Mouse (Mus musculus) heart, embryonic 15.5 days (tissue): Measurements from ENCODE around the gene Nek2. TPM values are rescaled to one million over a fixed set of nuclear protein-coding genes. Genes with fewer than 3 reads are reported as not detected.
A peak's percentile ranks its signal among the peaks of the same experiment; 100 is the strongest.

Experiments
- ATAC-seq: fragments of 200-750 bp; cut with Nextera tagmentation; replicated peaks from 2 replicates; pipeline ENCODE4 v1.8.0; 2017; ENCODE audit warnings: low read depth, moderate TSS enrichment; ENCODE audit not compliant: insufficient number of reproducible peaks, insufficient read depth, low FRiP score
- H3K27ac ChIP-seq: fragments of 300-500 bp; sonication (generic); 2 replicates; pipeline ENCODE4 v1.5.1; 2015; ENCODE audit warnings: mild to moderate bottlenecking, inconsistent platforms
- H3K27me3 ChIP-seq: fragments of 300-500 bp; sonication (generic); 2 replicates; pipeline ENCODE4 v1.6.1; 2015; ENCODE audit warnings: inconsistent platforms
- H3K36me3 ChIP-seq: fragments of 300-500 bp; sonication (generic); 2 replicates; pipeline ENCODE4 v1.6.1; 2015; ENCODE audit warnings: mild to moderate bottlenecking, inconsistent platforms
- H3K4me1 ChIP-seq: fragments of 300-500 bp; sonication (generic); replicated peaks from 2 replicates; pipeline ENCODE4 v1.6.1; 2015; ENCODE audit warnings: inconsistent platforms
- H3K4me2 ChIP-seq: fragments of 300-500 bp; sonication (generic); 2 replicates; pipeline ENCODE4 v1.6.1; 2015; ENCODE audit warnings: inconsistent platforms, mild to moderate bottlenecking, moderate library complexity
- H3K4me3 ChIP-seq: fragments of 300-500 bp; sonication (generic); 2 replicates; pipeline ENCODE4 v1.5.1; 2015; ENCODE audit warnings: mild to moderate bottlenecking, inconsistent platforms
- H3K9ac ChIP-seq: fragments of 300-500 bp; sonication (generic); 2 replicates; pipeline ENCODE4 v1.6.1; 2015; ENCODE audit warnings: mild to moderate bottlenecking, inconsistent platforms
- H3K9me3 ChIP-seq: fragments of 300-500 bp; sonication (generic); replicated peaks from 2 replicates; pipeline ENCODE4 v1.6.1; 2016; ENCODE audit warnings: inconsistent platforms
- WGBS: fragments of 180-500 bp; shearing (Covaris S2); methylation state at CpG from one replicate; pipeline ENCODE4 v1.1.7; 2015; ENCODE audit warnings: mixed read lengths; 5-methylcytosine and 5-hydroxymethylcytosine counted together
- polyA plus RNA-seq: library from polyadenylated mRNA; unstranded; fragments of >200 nt; fragmentation: Nextera tagmentation; extraction: Ambion mirVana; gene quantifications from 2 replicates; pipeline ENCODE4 v1.2.1, GENCODE M21; 2015

Gene Nek2
- polyA plus RNA-seq, 1 experiment from 2014 or later = 30.9 TPM

- H3K9me3 ChIP-seq = no peaks in the 10 kb centered on the region
- H3K27ac ChIP-seq = no peak overlapping the region
- no peaks in the 10 kb centered on the region for H3K27me3 ChIP-seq
- ATAC-seq = no peak
- H3K9ac ChIP-seq = no peak overlapping the region
- H3K4me2 ChIP-seq = no peak overlapping the region
- H3K4me3 ChIP-seq = no peak overlapping the region
- H3K36me3 ChIP-seq = no peaks in the 10 kb centered on the region
- H3K4me1 ChIP-seq = no peaks in the 10 kb centered on the region
- 48% methylated on average over 5 of the region's 5 CpGs for WGBS
Measured at GRCm38 (mm10) chr1:191814935-191815334, 6.3 kb upstream of the Nek2 start.

GRCm38 (mm10) chr1:191816596-191816995 is 4.6 kb upstream of the Nek2 start:
- 73% methylated on average over 3 of the region's 3 CpGs for WGBS
- H3K4me3 ChIP-seq = no peak overlapping the region
- H3K36me3 ChIP-seq = no peaks in the 10 kb centered on the region
- ATAC-seq = no peak
- H3K27me3 ChIP-seq = no peaks in the 10 kb centered on the region
- H3K27ac ChIP-seq = no peak overlapping the region
- no peak overlapping the region for H3K9ac ChIP-seq
- H3K4me1 ChIP-seq = peaks cover 4% of the 10 kb centered on the region
- H3K4me2 ChIP-seq = no peak overlapping the region
- no peaks in the 10 kb centered on the region for H3K9me3 ChIP-seq

GRCm38 (mm10) chr1:191817418-191818144 is 3.7 kb upstream of the Nek2 start:
- no peak overlapping the region for H3K4me2 ChIP-seq
- H3K9ac ChIP-seq = no peak overlapping the region
- WGBS = 35% methylated on average over 19 of the region's 19 CpGs
- peaks cover 9% of the 10 kb centered on the region for H3K4me1 ChIP-seq
- no peaks in the 10 kb centered on the region for H3K27me3 ChIP-seq
- H3K36me3 ChIP-seq = 0 out of 2 replicates have a peak, but pooled peaks cover under 1% of the 10 kb centered on the region
- H3K27ac ChIP-seq = no peak overlapping the region
- no peak overlapping the region for H3K4me3 ChIP-seq
- no peak; the same call in 1 of the 2 replicates for ATAC-seq
- no peaks in the 10 kb centered on the region for H3K9me3 ChIP-seq

GRCm38 (mm10) chr1:191818145-191818631 is 3.1 kb upstream of the Nek2 start:
- no peak overlapping the region for H3K4me3 ChIP-seq
- no peaks in the 10 kb centered on the region for H3K27me3 ChIP-seq
- no peak for ATAC-seq
- no peak overlapping the region for H3K9ac ChIP-seq
- H3K9me3 ChIP-seq = no peaks in the 10 kb centered on the region
- no peak overlapping the region for H3K27ac ChIP-seq
- peaks cover 6% of the 10 kb centered on the region; the same call in 1 of the 2 replicates for H3K36me3 ChIP-seq
- no peak overlapping the region for H3K4me2 ChIP-seq
- H3K4me1 ChIP-seq = peaks cover 9% of the 10 kb centered on the region
- 35% methylated on average over 6 of the region's 6 CpGs for WGBS

- no peak overlapping the region for H3K27ac ChIP-seq
- ATAC-seq = no peak
- no peak overlapping the region for H3K4me2 ChIP-seq
- no peak overlapping the region for H3K4me3 ChIP-seq
- H3K4me1 ChIP-seq = peaks cover 9% of the 10 kb centered on the region
- H3K27me3 ChIP-seq = no peaks in the 10 kb centered on the region
- no peak overlapping the region for H3K9ac ChIP-seq
- no peaks in the 10 kb centered on the region for H3K9me3 ChIP-seq
- peaks cover 9% of the 10 kb centered on the region; the same call in 1 of the 2 replicates for H3K36me3 ChIP-seq
Measured at GRCm38 (mm10) chr1:191819026-191819425, 2.2 kb upstream of the Nek2 start.

- peaks cover 9% of the 10 kb centered on the region for H3K4me1 ChIP-seq
- H3K36me3 ChIP-seq = peaks cover 17% of the 10 kb centered on the region; the same call in 1 of the 2 replicates
- H3K9me3 ChIP-seq = no peaks in the 10 kb centered on the region
- WGBS = 7% methylated on average over 15 of the region's 15 CpGs
- peak overlapping the region; percentile 37 for H3K9ac ChIP-seq
- H3K27me3 ChIP-seq = no peaks in the 10 kb centered on the region
- no peak overlapping the region for H3K27ac ChIP-seq
- H3K4me2 ChIP-seq = peak overlapping the region; percentile 87
- peak; percentile 2; the same call in 1 of the 2 replicates for ATAC-seq
- H3K4me3 ChIP-seq = peak overlapping the region; percentile 67
Measured at GRCm38 (mm10) chr1:191820951-191821325, 306 bp upstream of the Nek2 start.

GRCm38 (mm10) chr1:191829124-191829523 is 7.9 kb downstream of the Nek2 start:
- no peak for ATAC-seq
- Histone ChIP-seq H3K4me2 (no peak overlapping the region), H3K9me3 (no peaks in the 10 kb centered on the region), H3K4me3 (no peak overlapping the region), H3K9ac (no peak overlapping the region), H3K27me3 (no peaks in the 10 kb centered on the region), H3K27ac (no peak overlapping the region), H3K4me1 (no peaks in the 10 kb centered on the region), H3K36me3 (peaks cover 74% of the 10 kb centered on the region)
- 75% methylated on average over 3 of the region's 3 CpGs for WGBS

- no peaks in the 10 kb centered on the region for H3K4me1 ChIP-seq
- peaks cover 42% of the 10 kb centered on the region for H3K36me3 ChIP-seq
- H3K9me3 ChIP-seq = no peaks in the 10 kb centered on the region
- ATAC-seq = no peak
- no peak overlapping the region for H3K4me3 ChIP-seq
- no peak overlapping the region for H3K9ac ChIP-seq
- H3K27ac ChIP-seq = no peak overlapping the region
- WGBS = 98% methylated on average over 6 of the region's 6 CpGs
- H3K4me2 ChIP-seq = no peak overlapping the region
- no peaks in the 10 kb centered on the region for H3K27me3 ChIP-seq
Measured at GRCm38 (mm10) chr1:191833396-191833795, 12.2 kb downstream of the Nek2 start.

- H3K4me3 ChIP-seq = no peak overlapping the region
- no peaks in the 10 kb centered on the region for H3K9me3 ChIP-seq
- peaks cover 12% of the 10 kb centered on the region for H3K4me1 ChIP-seq
- no peak overlapping the region for H3K9ac ChIP-seq
- H3K27ac ChIP-seq = no peak overlapping the region
- WGBS = 9% methylated on average over 19 of the region's 19 CpGs
- no peaks in the 10 kb centered on the region for H3K27me3 ChIP-seq
- peak overlapping the region; percentile 38; the same call in 1 of the 2 replicates for H3K4me2 ChIP-seq
- ATAC-seq = peak; percentile 54; the same call in 1 of the 2 replicates
- peaks cover 32% of the 10 kb centered on the region for H3K36me3 ChIP-seq
Measured at GRCm38 (mm10) chr1:191834825-191835224, 13.6 kb downstream of the Nek2 start.

- ATAC-seq = no peak
- no peak overlapping the region for H3K4me2 ChIP-seq
- peaks cover 18% of the 10 kb centered on the region for H3K4me1 ChIP-seq
- WGBS = 78% methylated on average over 5 of the region's 5 CpGs
- H3K27me3 ChIP-seq = no peaks in the 10 kb centered on the region
- no peak overlapping the region for H3K9ac ChIP-seq
- H3K9me3 ChIP-seq = no peaks in the 10 kb centered on the region
- no peak overlapping the region for H3K27ac ChIP-seq
- H3K4me3 ChIP-seq = no peak overlapping the region
- H3K36me3 ChIP-seq = peaks cover 15% of the 10 kb centered on the region
Measured at GRCm38 (mm10) chr1:191836318-191836985, 15.2 kb downstream of the Nek2 start.

GRCm38 (mm10) chr1:191837691-191838090 is 16.4 kb downstream of the Nek2 start:
- Histone ChIP-seq H3K9ac (no peak overlapping the region), H3K4me3 (no peak overlapping the region), H3K36me3 (peaks cover 9% of the 10 kb centered on the region; the same call in 1 of the 2 replicates), H3K27ac (no peak overlapping the region), H3K9me3 (no peaks in the 10 kb centered on the region), H3K27me3 (no peaks in the 10 kb centered on the region), H3K4me2 (no peak overlapping the region), H3K4me1 (peaks cover 18% of the 10 kb centered on the region)
- 78% methylated on average over 3 of the region's 3 CpGs for WGBS
- no peak for ATAC-seq
